Mouse (Mus musculus) left cerebral cortex, adult 11 months (tissue): ENCODE data around the gene Dleu7.
A peak's percentile ranks its signal among the peaks of the same experiment; 100 is the strongest.

Experiments used
- DNase-seq: peaks from one replicate; pipeline ENCODE4 v3.0.0; 2022; ENCODE audit warnings: low spot score

Dleu7 gene

DNA sequence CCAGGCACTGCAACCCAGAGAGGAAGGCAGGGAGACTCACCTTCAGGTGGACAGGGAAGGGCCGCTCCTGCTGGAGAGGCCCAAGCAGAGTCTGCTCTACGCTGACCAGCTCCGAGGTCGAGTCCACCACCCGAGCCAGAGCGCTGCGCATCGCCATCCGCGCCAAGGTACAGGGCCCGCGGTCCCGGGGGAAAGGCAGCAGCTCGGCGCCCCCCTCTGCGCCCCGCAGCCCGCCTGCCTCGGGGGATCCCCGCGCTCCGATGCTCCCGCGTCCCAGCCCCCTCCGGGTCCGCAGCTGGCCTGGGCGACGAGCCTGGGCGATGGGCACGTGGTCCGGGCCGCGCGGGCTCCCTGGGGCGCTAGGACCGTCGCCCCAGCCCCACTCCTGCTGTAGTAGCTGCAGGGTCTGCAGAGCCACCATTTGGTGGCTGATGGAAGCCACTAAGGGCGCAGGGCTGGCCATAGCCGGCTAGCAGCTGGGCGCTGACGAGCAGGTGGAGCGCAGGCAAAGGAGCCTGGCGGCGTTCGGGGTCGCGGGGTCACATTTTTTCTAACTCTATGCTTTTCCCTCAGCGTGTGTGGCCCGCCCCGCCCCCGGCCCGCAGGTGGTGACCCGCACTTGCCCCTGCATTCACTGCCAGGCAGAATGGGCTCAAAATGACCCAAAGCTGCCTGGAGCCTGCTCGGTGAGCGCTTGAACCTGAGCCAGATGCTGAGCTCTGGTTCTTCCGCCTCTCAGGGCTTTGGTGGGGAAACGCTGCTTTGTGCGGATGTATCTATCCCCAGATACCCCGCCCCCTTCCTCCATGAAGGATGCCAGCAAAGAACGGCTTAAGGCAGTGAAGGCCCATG lies at the start of gene Dleu7, which contains the start of gene Rnaseh2b:
TSS of gene Dleu7 (minus strand) at position 560 of the 852 bp plus-strand sequence.
TSS of gene Rnaseh2b (plus strand) at position 102 of the 852 bp plus-strand sequence.
- DNase-seq: no peak

DNA sequence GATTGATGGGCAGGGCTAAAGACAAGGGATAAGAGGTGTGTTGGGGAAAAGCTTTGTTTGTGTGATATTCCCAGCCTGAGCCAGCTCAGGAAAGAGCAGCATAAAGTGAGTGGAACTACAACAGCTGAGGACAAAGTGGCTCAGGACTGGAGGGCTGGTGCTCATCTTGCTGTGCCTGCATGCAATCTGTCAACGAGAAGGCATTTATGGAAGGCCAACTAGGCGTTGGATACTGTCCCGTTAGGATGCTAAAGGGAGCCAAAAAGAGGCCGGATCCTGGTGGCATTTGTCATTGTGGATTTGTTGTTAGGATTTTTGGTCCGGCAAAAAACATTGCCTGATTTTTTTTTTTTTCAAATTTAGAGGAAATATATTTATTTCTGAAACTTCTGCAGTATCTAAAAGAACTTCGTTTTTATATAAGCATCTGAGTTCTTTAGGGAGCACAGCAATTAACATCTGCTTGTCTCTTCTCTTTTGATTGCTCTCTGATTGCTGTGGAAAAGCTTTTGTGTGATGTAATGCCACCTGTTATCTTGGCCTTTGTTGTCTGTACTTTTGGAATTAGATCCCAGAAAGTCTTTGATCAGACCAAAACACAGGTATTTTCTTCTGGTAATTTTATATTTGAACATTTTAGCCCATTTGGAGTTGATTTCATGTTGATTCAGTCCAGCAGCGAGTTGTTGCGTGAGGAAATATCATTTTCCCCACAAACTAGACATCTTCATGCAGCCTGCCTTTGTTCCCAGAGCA lies 49.2 kb upstream of the Dleu7 start:
- no peak for DNase-seq

DNA sequence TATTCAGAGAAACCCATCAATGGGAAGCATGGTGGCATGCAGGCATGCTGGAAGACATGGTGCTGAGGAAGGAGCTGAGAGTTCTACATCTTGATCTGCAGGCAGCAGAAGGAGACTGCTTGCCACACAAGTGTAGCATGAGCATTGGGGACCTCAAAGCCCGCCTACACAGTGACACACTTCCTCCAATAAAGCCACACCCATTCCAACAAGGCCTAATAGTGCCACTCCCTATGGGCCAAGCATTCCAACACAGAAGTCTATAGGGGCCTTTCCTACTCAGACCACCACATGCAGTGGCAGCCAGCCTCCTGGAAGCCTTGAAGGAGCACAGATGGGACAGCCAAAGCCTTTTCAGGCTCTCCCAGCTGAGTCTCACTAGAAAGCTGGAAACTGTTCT lies 46.3 kb upstream of the Dleu7 start:
- DNase-seq: no peak

DNA sequence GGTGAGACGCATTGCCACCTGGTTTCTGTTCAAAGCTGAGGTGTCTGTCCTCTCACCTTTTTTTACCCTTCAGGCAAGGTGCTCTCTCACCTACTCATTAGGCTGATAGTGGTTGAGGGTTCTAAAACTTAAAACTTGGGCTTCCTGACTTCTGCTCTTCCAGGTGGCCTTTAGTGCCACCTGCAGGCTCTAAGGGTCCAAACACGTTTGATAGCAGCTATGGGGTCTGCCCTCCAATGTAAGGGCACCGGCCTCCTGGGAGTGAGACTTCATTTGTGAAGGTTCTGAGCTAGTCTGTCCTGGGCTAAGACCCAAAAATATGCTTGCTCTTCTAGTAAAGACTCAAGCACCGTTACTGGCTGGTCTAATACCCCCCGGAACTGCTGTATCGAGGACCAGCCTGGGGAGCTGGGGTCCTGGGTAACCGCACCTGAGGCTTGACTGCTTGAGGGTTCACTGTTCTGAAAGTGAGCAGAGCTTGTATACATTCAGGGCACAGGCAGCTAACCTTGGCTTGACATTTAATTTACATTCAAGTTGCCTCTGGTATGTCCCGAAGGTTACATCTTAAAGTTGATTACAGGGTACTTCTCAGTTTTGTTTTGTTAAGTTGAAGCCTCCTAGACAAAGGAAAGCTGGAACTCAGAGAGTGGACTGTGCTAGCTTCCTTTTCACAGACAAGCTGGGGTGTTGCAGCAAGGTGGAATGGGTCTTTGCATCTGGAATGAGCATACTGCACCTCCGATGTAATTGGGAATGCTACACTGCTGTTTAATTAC lies 41.3 kb upstream of the Dleu7 start:
- no peak for DNase-seq

DNA sequence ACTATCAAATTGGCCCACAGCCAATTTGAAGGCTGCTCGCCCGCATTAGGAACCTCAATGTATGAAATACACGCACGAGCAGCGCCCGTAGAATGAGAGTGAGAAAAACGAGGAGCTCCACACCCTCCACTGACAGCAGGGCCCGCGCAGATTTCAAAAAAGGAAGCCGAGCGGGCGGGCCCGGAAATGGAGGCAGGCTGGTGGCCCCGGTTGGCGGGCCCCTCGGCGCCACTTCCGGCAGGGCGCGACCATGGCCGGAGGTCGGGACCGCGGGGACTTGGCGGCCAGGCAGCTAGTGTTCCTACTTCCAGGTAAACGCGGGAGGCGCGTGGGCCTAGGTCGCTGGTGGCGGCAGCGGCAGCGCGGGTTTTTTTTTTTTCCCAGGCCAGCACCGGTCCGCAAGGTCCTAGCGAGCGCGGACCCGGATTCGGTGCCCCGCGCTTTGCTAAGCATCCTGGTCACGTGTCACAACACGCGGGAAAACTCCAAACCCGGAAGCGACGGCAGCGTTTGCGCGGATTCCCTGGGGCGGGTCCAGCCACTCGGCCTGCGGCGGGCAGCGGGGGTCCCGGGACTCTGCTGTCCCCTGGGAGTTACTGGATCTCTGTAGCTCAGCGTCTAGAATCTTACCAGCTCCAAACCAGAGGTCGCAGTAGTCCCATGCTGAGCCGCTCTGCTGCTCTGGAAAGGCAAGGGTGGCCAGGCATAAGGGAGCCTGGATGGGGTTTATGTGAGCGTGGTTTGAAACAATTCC lies 39.2 kb upstream of the Dleu7 start:
- peak; percentile 66 for DNase-seq

DNA sequence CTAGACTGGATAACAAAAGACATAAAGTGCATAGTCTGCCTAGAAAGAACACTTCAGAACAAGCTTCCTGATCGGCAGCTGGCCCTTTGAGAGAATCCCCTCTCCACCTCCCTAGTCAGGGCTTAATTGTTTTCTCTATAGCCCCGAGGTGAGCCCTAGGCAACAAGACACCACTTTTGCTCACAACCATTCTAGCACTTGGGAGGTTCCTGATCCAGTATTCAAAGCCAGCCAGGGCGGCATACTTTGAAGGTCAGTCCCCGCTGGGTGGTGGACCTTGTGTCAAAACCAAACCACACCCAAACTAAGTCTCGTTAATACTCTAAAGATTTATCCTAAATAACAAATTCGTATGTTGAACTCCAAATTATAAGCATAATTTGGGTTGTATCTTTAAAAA lies 38.6 kb upstream of the Dleu7 start:
- no peak for DNase-seq

DNA sequence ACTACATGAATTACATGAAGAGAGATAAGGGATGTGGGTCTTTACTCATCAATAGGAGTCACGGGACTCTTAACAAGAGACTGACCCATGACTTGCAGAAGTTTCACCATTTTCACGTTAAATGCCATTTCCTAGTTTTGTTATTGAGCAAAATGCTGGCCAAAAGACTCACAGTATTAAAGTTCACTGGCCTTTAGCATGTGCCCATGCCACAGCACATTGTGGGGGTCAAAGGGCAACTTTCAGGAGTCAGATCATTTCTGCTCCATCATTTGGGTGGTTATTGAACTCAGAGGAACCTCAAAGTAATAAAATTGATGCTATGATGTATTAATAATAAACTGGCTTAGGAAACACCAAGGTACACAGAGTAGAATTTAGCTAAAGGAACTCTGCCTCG lies 36.8 kb upstream of the Dleu7 start:
- DNase-seq: no peak

DNA sequence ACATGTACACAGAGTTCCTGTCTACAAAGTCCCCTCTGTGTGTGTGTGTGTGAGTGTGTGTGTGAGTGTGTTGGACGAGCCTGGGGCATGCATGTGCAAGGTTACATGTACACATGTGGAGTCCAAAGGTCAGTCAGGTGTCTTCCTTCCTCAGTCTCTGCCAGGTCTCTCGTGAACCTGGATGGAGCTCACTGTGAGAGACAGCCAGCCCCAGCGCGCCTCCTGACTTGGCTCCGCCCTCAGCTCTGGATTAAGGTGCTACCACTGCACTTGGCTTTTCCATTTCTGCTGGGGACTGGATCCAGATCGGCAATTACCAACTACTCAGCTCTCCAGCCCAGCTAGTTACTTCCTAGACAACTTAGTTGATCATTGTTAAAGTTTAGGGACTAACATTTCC lies 35.8 kb upstream of the Dleu7 start:
- DNase-seq: no peak

DNA sequence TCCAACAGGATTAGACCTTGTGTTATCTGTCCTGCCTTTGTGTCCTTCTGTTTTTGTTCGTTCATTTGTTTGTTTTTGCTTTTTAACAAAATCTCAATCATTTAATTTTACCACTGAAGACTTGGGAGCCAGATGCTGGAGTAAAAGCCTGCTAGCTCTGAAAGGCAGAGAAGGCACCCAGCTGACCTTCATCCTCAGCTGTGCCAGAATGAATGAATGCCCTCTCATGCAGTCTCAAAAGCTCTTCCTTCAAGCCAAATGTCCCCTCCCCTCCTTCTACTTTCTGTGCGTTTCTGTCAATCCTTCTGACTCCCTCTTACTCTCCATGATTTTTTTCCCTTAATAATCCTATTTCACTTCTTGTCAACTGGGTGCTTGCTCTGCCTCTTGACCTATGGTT lies 34.3 kb upstream of the Dleu7 start:
- DNase-seq: no peak

DNA sequence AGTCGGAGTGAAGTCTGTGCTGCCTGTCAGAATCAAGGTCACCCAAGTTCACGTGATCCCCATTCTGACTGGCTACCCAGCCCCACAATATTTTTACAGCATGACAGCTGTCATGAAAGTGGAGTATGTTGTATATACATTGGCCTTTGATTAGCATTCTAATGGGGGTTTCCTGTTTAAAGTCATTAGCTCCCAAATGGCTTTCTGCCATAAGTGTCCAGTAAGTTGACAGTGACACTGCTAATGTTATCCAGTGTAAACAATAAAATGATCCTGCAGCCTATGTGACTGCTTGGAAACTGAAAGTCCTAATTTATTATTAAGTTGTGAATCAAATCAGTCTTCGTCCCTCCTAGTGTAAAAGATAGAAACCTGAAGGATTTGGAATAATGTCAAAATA lies 33.2 kb upstream of the Dleu7 start:
- DNase-seq: no peak

DNA sequence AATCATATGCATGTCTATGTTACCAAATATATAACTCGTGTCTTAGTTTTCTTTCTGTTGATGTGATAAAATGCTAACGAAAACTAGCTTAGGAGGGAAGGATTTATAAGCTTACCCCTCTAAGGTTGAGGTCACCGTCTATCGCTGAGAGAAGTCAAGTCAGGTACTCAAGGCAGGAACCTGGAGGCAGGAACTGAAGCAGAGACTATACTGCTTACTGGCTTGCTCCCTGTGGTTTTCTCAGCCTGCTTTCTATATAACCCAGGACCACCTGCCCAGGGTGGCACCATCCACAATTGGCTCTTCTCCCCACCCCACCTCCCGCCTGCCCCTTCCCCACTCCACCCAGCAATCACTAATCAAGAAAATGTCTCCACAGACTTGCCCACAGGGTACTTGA lies 32.1 kb upstream of the Dleu7 start:
- no peak for DNase-seq

DNA sequence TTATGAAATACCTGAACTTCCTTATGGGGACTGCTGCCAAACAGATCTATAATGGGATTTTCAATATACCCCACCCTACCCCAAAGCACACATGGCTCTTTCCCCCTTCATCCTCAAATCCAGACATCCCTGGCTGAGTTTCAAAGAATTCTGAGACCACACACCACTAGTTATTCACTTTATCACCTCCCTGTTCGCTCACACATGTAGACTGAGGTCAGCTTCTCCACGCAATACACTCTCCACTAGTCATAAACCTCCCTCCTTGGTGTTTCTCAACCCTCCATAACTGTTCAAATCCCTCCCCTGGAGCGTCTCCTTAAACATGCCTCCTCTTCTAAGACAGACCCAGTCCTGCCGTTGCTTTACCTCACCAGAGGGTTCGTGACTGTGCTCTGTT lies 30.6 kb upstream of the Dleu7 start:
- no peak for DNase-seq

DNA sequence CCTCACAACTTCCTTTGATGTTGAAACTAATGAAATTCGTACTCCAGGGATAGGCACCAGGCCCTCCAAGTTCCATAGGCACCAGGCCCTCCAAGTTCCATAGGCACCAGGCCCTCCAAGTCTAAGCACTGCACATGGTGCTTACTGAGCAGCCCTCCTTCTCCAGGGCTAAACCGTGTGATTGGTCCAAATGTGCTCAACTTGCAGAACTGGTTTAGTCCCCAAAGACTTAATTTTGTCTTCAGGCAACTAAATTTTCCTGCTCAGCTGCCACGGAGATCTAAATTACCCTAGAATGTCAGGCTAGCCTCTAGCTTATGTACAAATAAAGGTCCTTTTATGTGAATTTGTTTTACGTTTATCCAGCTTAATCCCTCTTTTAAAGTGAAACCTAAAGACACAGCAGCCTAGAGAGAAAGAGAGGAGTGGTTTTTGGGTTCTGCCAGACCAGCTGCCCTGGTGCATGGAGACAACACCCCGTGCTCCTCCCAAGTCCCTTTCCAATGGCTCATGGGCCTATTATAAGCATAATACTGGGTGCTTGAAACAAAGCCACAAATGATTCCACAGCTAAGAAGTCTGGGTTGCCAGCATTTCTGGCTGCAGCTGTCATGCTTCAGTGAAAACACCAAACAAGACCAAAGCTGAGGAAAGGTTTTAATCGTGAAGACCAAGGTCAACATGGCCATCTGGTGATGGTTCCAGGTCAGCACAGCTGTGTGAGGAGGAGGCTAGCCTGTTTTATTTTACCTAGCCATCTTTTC lies 29.9 kb upstream of the Dleu7 start:
- DNase-seq: no peak

DNA sequence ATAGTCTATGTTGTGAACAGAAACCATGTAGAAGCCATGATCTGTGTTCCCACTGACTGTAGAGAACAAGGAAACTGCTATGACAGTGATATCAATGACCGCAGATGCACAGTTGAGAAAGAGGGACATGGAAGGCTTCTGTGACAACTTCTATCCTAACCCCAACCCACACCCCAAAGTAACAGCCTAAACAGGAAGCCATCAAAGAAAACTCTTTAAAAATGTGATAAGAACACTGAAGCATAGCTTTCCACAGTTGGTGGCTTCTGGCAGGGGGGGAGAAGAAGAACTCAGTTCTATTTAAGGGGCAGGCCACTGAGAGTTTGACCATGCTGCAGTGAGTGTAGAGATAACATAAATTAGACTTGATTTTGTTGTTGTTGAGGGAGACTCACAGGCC lies 18.8 kb upstream of the Dleu7 start:
- DNase-seq: no peak

DNA sequence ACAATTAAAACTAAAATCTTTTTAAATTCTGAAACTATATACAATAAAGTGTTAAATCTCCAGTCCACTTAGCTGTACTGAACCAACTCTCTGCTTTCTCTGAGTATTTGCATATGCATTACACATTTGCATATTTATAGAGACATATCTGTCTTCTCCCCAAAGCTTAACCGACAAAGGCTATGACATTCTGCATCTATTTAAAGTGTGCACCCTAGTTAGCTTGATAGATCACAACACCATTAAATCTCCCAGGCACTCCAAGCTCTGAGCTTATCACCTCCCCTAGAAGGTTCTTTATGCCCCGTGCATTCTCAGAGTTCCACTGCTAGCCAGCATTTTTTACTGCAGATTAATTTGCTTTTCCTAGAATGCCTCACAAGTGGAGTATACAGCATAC lies 16.2 kb upstream of the Dleu7 start:
- no peak for DNase-seq

DNA sequence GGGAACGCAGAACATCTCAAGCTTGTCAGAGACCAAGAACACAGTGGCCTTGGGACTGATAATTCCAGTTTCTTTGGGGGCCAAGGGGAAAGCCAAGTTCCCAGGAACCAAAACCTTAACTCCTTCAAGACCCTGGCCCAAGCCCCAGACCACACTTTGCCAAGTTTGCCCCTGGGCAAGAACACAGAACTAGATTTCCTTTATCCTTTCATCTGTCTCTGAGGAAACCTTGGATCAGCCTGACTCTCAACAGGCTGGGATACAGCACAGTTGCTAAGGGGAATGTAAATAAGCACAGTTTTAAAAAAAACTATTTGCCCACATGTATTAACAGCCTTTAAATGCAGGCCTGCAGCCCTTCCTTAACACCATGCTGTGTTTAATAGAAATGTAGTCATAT lies 14.7 kb upstream of the Dleu7 start:
- no peak for DNase-seq

DNA sequence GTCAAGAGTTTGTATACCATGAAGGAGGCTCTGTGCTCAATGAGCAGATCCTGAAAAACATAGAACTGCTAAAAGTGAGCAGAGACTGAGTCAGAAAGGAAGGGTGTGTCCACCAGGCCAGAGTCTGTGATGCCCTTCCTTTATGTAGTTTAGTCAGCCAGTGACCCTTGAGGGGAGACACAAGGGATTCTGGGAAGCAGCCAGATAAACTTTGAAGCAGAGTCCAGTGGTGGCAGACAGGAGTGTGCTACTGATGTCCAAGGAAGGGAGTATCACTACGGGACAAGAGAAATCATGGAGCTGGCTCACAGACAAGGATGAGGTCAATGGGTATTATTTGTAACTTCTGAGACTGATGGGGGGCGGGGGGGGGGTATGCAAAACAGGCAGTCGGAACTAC lies 7.2 kb upstream of the Dleu7 start:
- no peak for DNase-seq

DNA sequence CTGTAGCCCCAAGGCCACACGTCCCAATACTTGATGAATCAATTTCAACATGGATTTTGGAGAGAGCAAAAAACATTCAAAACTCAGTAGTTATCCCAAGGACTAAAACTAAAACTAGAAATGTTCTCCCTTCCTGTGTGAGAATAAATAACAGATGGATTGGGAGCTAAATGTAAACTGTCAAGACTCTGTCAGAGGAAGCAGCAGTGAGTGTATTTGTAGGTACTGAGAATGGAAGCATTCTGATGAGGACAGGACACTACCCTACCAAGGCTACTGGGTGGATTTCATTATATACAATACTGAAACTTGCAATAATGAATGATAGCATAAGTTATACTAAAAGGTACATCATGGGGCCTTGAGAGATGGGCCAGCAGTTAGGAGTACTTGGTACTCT lies 6.0 kb upstream of the Dleu7 start:
- DNase-seq: no peak

DNA sequence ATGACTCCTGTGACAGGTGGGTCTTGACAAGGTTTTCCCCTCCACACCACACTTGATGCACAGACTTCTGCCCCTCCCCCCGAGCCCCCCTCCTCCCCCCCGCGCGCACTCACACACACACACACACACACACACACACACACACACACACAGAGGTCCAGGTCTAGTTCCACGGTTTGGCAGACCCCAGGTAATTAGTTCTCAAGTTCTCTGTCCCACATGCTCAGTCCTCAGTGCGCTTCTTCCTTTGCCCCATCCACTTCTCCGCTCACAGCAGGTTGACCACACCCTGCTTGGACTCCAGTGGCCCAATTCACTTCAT lies 720 bp downstream of the Dleu7 start:
- DNase-seq: no peak

DNA sequence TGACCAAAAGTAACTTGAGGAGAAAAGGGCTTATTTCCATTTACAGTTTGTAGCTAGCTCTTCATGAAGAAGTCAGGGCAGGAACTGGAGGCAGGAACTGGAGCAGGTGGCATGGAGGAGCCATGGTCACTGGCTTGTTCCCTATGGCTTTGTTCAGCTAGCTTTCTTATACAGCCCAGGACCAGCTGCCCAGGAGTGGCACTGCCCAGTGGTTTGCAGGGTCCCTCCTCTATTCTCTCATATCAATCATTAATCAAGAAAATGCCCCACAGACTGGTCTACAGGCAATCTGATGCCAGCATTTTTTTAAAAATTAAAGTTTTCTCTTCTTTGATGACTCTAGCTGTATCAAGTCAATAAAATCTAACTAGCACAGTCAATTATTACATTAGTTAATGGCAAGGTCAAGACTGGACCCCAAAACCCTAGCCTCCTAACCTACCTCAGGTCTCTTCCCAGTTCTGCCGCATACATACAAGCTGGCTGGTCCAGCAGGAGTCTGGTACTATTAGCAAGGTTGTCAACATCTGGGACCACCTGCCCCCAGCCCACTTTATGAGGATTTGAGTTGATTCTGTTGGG lies 1.4 kb downstream of the Dleu7 start:
- no peak for DNase-seq

DNA sequence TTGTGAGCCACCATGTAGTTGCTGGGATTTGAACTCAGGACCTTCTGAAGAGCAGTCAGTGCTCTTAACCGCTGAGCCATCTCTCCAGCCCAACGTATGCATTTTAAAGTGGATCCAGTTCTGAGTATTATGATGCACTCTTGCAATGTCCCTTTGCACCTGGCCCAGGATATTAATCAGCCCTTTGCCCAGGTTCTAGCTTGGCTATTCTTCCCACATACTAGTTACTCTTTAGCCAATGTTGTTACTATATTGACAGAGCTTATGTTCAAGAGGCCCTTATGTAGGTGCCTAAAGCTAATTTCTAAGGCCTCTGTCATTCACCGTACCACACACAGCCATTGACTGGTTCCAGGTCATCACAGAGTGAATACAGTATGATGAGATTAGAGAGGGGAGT lies 4.1 kb downstream of the Dleu7 start:
- DNase-seq: no peak
